Mouse (Mus musculus): ENCODE data around the gene Vav2.

DNA sequence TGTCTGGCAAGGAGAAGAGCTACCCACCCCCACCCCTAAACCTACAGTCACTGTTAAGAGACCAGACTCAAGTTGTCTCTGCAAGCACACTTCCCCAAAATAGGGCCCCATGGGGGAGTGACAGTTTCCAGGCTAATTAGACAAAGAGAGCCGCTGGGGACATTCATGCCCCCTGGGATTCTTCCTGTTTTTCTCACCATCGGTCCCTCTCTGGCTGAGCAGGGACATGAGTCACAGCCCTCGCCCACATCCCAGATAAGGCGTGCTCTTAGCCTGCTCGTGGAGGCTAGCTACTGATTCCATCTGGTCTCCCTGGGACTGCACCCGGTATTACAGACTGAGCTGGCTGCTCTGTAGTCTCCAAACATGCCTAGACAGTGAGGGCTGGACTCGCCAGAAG is 194.5 kb downstream of the Vav2 start:
- TF ChIP-seq CTCF (IDR thresholded peaks at IDR 0.05) (no peak), POLR2A (IDR thresholded peaks at IDR 0.05; ENCODE audit: insufficient read depth, low read depth, low read length) (no peak), EP300 (IDR thresholded peaks at IDR 0.05; ENCODE audit: insufficient read depth, low read depth, low read length) (no peak)
